Mouse (Mus musculus) hindbrain, embryonic 14.5 days (tissue): Measurements from ENCODE around the gene Kcnj8. TPM values are rescaled to one million over a fixed set of nuclear protein-coding genes. Genes with fewer than 3 reads are reported as not detected.

Experiments
- ATAC-seq: fragments of 200-750 bp; cut with Nextera tagmentation; 2 replicates; pipeline ENCODE4 v1.8.0; 2017; ENCODE audit warnings: moderate number of reproducible peaks, mild to moderate bottlenecking, moderate TSS enrichment, moderate library complexity; ENCODE audit not compliant: low FRiP score
- DNase-seq: peaks from one replicate; pipeline ENCODE4 v3.0.0-alpha.2; 2015; ENCODE audit warnings: low spot score
- H3K27ac ChIP-seq: fragments of 300-500 bp; sonication (generic); 2 replicates; pipeline ENCODE4 v1.5.1; 2014; ENCODE audit warnings: mild to moderate bottlenecking, moderate library complexity
- H3K27me3 ChIP-seq: fragments of 300-500 bp; sonication (generic); 2 replicates; pipeline ENCODE4 v1.6.1; 2014; ENCODE audit warnings: mild to moderate bottlenecking, low read length, mixed read lengths; ENCODE audit not compliant: control insufficient read depth, insufficient read depth
- H3K36me3 ChIP-seq: fragments of 300-500 bp; sonication (generic); replicated peaks from 2 replicates; pipeline ENCODE4 v1.6.1; 2014; ENCODE audit not compliant: control insufficient read depth, insufficient read depth
- H3K4me1 ChIP-seq: fragments of 300-500 bp; sonication (generic); replicated peaks from 2 replicates; pipeline ENCODE4 v1.6.1; 2014; ENCODE audit warnings: antibody characterized with exemption, low read length, mixed read lengths; ENCODE audit not compliant: control insufficient read depth, insufficient read depth
- H3K4me2 ChIP-seq: fragments of 300-500 bp; sonication (generic); replicated peaks from 2 replicates; pipeline ENCODE4 v1.6.1; 2014; ENCODE audit warnings: mild to moderate bottlenecking, moderate library complexity
- H3K4me3 ChIP-seq: fragments of 300-500 bp; sonication (generic); replicated peaks from 2 replicates; pipeline ENCODE4 v1.5.1; 2014; ENCODE audit warnings: mild to moderate bottlenecking, low read length
- H3K9ac ChIP-seq: fragments of 300-500 bp; sonication (generic); 2 replicates; pipeline ENCODE4 v1.6.1; 2014
- H3K9me3 ChIP-seq: fragments of 300-500 bp; sonication (generic); 2 replicates; pipeline ENCODE4 v1.6.1; 2016; ENCODE audit warnings: low read length; ENCODE audit not compliant: control insufficient read depth
- WGBS: fragments of 180-500 bp; shearing (Covaris S2); extraction: QIAGEN DNeasy Blood & Tissue Kit; methylation state at CpG from one replicate; pipeline ENCODE4 v1.1.7; 2014; 5-methylcytosine and 5-hydroxymethylcytosine counted together
- polyA plus RNA-seq: library from polyadenylated mRNA; unstranded; fragments of >200 nt; fragmentation: Nextera tagmentation; extraction: Ambion mirVana; gene quantifications from 2 replicates; pipeline ENCODE4 v1.2.1, GENCODE M21; 2014

Gene Kcnj8
- polyA plus RNA-seq, 1 experiment from 2014 or later: 12.9 TPM

DNA sequence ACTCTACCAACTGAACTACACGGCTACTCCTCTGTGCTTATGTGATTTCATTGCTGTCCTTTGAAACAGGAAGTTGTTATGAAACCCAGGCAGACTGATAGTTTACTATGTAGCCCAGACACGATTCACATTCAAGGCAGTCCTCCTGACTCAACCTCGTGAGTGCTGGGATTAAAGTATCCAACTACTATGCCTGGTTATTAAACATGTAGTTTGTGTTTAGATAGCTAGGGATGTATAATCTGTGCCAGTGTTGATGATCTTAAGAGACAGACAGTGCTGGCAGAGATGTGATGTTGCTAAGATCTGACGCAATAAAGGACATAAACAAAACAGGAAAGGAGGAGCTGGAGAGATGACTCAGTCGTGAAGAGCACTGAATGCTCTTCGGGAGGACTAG is 1.5 kb upstream of the Kcnj8 start:
- H3K4me3 ChIP-seq: no peak overlapping the region
- no peaks in the 10 kb centered on the region for H3K36me3 ChIP-seq
- ATAC-seq (no peak), DNase-seq (no peak)
- H3K27me3 ChIP-seq: peaks cover 51% of the 10 kb centered on the region
- H3K9me3 ChIP-seq: no peaks in the 10 kb centered on the region
- H3K27ac ChIP-seq: no peak overlapping the region
- H3K4me1 ChIP-seq: peaks cover 20% of the 10 kb centered on the region
- 67% methylated on average over 6 of the region's 6 CpGs for WGBS
- H3K9ac ChIP-seq: no peak overlapping the region
- no peak overlapping the region for H3K4me2 ChIP-seq

DNA sequence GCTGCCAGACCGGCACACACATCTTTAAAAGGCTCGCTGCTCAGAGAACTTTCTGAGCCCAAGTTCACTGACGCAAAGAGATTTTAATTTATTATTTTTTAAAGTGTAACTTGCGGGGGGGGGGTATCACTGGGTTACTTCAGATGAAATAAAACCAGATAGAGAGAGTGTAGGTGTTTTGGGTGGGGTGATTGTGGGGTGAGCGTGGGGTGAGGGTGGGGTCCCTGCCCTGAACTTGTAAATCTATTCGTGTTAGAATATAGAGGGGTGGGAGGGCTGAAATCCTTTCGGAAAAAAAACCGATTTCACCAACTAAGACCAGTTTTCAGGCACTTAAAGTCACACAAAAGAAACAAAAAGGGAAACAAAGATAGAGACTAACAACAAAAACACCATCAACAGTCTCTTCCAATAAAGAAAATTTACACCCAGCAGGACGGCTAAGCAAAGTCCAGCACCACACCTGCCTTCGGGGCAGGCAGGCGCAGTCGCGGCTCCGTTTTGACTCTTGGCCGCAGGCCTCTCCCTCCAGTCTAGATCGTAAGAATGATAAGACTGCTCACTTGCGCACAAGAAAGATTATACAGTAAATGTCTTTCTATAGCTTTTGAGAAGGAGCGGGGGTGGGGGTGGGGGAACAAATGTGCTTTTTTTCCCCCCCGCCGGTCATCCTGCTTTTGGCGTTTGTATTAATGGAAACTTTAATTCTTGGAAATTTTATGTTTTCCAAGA is 381 bp upstream of the Kcnj8 start:
- peaks cover 58% of the 10 kb centered on the region for H3K27me3 ChIP-seq

DNA sequence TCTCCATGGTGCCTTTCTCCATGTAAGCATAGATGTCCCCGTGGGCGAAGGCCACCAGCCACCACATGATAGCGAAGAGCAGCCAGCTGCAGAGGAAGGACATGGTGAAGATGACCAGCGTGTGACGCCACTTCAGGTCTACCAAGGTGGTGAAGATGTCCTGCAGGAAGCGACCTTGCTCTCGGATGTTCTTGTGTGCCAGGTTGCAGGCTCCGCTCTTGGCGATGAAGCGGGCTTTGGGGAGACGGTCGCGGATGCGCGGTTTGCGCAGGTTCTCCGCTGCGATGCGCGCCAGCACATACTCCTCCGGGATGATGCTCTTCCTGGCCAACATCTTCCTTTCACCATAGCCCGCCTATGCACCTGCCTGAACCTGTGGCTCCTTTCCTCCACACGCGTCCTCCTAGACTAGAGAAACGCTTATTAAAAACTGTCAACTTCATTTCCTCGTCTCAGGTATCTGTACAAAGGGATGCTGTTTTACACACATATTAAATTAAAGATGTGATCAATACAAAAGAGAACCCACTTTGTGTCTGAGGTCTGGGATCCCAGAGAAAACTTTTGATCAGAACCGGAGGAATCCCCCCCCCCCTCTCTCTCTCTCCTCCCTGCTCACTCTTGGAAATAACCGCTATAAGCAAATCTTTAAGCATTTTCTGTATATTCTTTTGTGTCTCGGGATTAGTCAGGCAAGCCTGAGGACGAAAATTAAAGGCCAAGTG is 1.2 kb downstream of the Kcnj8 start:
- no peaks in the 10 kb centered on the region for H3K36me3 ChIP-seq
- 6% methylated on average over 30 of the region's 30 CpGs for WGBS
- peak; percentile 33 for DNase-seq
- peak overlapping the region; percentile 97 for H3K4me2 ChIP-seq
- H3K4me1 ChIP-seq: peaks cover 20% of the 10 kb centered on the region
- no peak overlapping the region for H3K27ac ChIP-seq
- H3K9ac ChIP-seq: no peak overlapping the region; the same call in 1 of the 2 replicates
- H3K4me3 ChIP-seq: peak overlapping the region; percentile 44
- peaks cover 64% of the 10 kb centered on the region for H3K27me3 ChIP-seq
- no peak for ATAC-seq
- H3K9me3 ChIP-seq: no peaks in the 10 kb centered on the region

More for the DNA sequence above, 381 bp upstream of the Kcnj8 start:
- peak overlapping the region; percentile 38; the same call in 1 of the 2 replicates for H3K9ac ChIP-seq
- H3K36me3 ChIP-seq: no peaks in the 10 kb centered on the region
- ATAC-seq: peak; percentile 15; the same call in 1 of the 2 replicates
- H3K4me3 ChIP-seq: peak overlapping the region; percentile 44
- WGBS: 1% methylated on average over 21 of the region's 21 CpGs
- no peak for DNase-seq
- no peak overlapping the region for H3K27ac ChIP-seq
- H3K4me1 ChIP-seq: peaks cover 20% of the 10 kb centered on the region
- no peaks in the 10 kb centered on the region for H3K9me3 ChIP-seq
- H3K4me2 ChIP-seq: peak overlapping the region; percentile 97

DNA sequence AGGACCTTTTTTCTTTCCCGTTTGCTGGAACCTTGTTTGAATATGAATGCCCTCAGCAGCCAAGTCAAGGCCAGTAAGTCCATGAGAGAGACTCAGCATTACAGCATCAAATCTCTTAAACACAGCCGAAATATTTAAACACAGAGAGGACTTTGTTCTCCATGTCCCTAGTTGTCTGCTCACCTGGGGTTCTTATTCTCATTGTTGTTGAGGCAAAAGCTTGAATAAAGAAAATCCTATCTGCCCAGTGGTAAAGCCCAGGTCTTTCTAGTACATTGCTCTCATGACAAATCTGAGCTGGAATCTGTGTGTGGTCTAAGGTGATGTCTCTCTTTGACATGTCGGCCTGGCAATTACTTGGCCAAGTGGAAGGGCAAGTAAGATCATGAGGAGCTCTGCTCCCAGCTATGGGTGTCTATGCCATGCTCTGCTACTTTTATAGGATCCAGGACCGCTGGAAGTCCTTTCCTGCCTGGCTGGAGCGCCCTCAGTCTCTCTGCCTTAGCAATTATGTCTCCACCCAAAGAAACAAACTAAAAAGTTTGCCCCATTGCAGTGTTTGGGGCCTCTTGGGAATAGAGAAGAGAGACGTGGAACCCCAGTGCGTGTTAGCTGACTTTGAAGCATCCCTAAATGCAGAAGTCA is 2.6 kb downstream of the Kcnj8 start:
- DNase-seq: no peak
- H3K27me3 ChIP-seq: peaks cover 64% of the 10 kb centered on the region

DNA sequence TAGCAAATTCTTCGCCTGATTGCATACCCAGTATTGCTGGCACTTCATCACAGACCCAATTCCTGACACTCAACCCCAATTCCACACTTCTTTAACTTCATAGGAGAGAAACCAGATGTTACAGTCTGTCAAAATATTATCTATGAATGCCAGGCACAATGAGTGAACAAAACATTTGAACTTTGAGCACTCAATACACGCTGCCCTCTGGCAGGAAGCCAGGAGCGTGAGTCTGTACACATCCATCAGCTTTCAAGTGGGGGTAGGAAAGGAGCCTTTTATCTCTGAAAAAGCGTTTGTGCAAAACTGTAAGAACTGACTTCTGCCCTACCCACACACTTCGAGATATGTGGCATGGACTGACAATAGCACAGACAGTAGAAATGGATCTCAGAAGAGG is 4.0 kb downstream of the Kcnj8 start:
- Histone ChIP-seq H3K36me3 (no peaks in the 10 kb centered on the region), H3K4me3 (no peak overlapping the region), H3K4me1 (peaks cover 20% of the 10 kb centered on the region), H3K27ac (no peak overlapping the region), H3K9ac (no peak overlapping the region), H3K4me2 (no peak overlapping the region), H3K9me3 (no peaks in the 10 kb centered on the region), H3K27me3 (peaks cover 57% of the 10 kb centered on the region)
- DNase-seq (no peak), ATAC-seq (no peak)
- WGBS: 42% methylated on average over 5 of the region's 5 CpGs

More for the DNA sequence above, 2.6 kb downstream of the Kcnj8 start:
- Histone ChIP-seq H3K9me3 (no peaks in the 10 kb centered on the region), H3K27ac (no peak overlapping the region), H3K4me2 (0 out of 2 replicates have a peak overlapping the region, but pooled peaks have one; percentile 4), H3K4me1 (peaks cover 20% of the 10 kb centered on the region), H3K36me3 (no peaks in the 10 kb centered on the region), H3K9ac (no peak overlapping the region), H3K4me3 (no peak overlapping the region)
- no peak for ATAC-seq
- 38% methylated on average over 7 of the region's 7 CpGs for WGBS

DNA sequence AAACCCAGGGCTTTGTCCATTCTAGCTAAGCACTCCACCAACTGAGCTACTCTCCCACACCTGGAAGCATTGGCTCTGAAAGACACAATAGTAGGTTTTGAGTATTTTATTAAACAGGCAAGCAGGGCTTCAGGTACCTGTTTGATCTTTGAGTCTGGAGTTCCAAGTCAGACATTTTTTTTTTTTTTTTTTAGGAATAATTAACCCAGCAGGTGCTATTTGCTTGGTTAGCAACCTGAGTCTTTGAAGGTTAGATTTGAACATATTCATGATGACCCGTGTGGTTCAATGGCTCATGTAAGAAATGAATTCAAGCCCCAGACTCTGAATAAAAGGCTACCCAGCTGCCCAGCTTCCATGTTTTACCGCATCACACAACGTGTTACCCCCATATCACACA is 6.7 kb downstream of the Kcnj8 start:
- H3K4me2 ChIP-seq: no peak overlapping the region
- 94% methylated on average over 3 of the region's 3 CpGs for WGBS
- H3K4me3 ChIP-seq: no peak overlapping the region
- H3K4me1 ChIP-seq: no peaks in the 10 kb centered on the region
- no peak for ATAC-seq
- H3K27ac ChIP-seq: no peak overlapping the region
- no peak for DNase-seq
- H3K27me3 ChIP-seq: peaks cover 30% of the 10 kb centered on the region
- no peaks in the 10 kb centered on the region for H3K9me3 ChIP-seq
- H3K9ac ChIP-seq: no peak overlapping the region
- H3K36me3 ChIP-seq: no peaks in the 10 kb centered on the region

DNA sequence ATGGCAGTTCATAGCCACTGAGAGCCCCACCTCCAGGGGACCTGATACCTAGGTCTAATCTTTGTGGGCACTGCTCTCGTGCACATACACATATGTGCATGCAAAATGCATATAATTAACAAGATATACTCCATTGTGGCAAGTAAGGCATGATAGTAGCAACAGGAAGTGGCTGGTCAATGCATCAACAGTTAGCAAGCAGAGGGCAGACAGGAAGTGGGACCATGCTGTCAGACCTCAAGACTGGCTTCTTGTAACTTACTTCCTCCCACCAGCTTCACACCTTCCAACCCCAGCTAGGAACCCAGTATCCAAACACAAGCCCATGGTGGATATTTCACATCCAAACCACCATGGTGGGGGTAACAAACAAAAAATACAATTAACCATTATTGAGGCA is 10.3 kb downstream of the Kcnj8 start:
- no peaks in the 10 kb centered on the region for H3K9me3 ChIP-seq
- no peak overlapping the region for H3K9ac ChIP-seq
- no peaks in the 10 kb centered on the region for H3K4me1 ChIP-seq
- H3K27me3 ChIP-seq: peaks cover 6% of the 10 kb centered on the region; the same call in 1 of the 2 replicates
- H3K4me3 ChIP-seq: no peak overlapping the region
- H3K36me3 ChIP-seq: no peaks in the 10 kb centered on the region
- DNase-seq (no peak), ATAC-seq (no peak)
- WGBS: 78% methylated on average over 1 of the region's 1 CpGs
- H3K4me2 ChIP-seq: no peak overlapping the region
- no peak overlapping the region for H3K27ac ChIP-seq

DNA sequence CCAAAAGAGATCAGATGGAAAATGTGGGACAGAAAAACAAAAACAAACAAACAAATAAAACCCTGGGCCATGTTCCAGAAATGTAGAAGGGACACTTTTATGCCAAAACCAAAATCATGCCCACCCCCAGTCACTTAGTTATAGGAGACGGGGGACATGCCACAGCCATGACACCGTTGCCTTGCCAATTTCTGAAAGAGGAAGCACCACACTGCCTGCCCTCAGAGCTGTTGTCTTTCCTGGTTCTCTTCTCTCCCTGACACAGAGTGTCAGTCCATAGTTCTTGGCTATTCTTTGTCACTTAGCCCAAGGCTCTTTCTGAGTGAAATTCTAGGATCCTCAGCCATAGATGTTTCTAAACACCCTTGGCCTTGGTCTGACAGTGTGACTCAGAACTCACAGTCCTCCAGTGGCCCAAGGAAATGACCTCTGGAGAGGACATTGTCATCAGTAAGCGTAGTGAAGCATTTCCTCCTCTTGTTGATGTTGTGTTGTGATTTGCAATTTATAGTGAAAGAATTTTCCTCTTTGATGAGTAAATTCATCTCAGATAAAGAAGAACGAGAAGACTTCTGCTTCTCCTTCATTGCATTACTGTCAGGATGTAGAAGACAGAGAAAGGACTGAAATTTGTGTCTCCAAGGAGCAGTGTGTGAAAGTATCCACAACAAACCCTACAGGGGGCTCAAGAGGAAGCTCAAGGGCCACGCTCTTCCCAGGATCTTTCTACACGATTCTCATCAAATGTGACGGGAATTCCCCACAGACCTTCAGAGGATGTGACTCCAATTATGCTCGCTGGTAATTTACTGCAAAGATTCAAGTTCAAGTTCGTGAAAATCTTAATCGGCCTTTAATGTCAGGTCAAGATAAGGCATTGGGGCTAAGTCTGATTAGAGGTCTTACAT is 12.4 kb downstream of the Kcnj8 start:
- no peak overlapping the region for H3K27ac ChIP-seq
- no peak overlapping the region for H3K4me3 ChIP-seq
- H3K36me3 ChIP-seq: no peaks in the 10 kb centered on the region
- H3K4me1 ChIP-seq: no peaks in the 10 kb centered on the region
- H3K9me3 ChIP-seq: no peaks in the 10 kb centered on the region
- H3K4me2 ChIP-seq: no peak overlapping the region
- no peak overlapping the region for H3K9ac ChIP-seq
- ATAC-seq: no peak
- no peak for DNase-seq
- 80% methylated on average over 10 of the region's 10 CpGs for WGBS
- no peaks in the 10 kb centered on the region for H3K27me3 ChIP-seq
